Mouse (Mus musculus) neural tube, embryonic 13.5 days (tissue): ENCODE results near the gene Cd5. TPM values are rescaled to one million over a fixed set of nuclear protein-coding genes. Genes with fewer than 3 reads are reported as not detected.

ENCODE experiments used
- ATAC-seq: fragments of 200-750 bp; cut with Nextera tagmentation; 2 replicates; pipeline ENCODE4 v1.8.0; 2017; ENCODE audit warnings: low read depth, mild to moderate bottlenecking, moderate TSS enrichment, moderate library complexity
- H3K27ac ChIP-seq: fragments of 300-500 bp; sonication (generic); replicated peaks from 2 replicates; pipeline ENCODE4 v1.5.1; 2015; ENCODE audit warnings: moderate library complexity, mild to moderate bottlenecking, inconsistent platforms
- H3K27me3 ChIP-seq: fragments of 300-500 bp; sonication (generic); 2 replicates; pipeline ENCODE4 v1.6.1; 2015; ENCODE audit warnings: mild to moderate bottlenecking, inconsistent platforms
- H3K36me3 ChIP-seq: fragments of 300-500 bp; sonication (generic); 2 replicates; pipeline ENCODE4 v1.6.1; 2015; ENCODE audit warnings: mild to moderate bottlenecking, inconsistent platforms
- H3K4me1 ChIP-seq: fragments of 300-500 bp; sonication (generic); replicated peaks from 2 replicates; pipeline ENCODE4 v1.6.1; 2015; ENCODE audit warnings: inconsistent platforms
- H3K4me2 ChIP-seq: fragments of 300-500 bp; sonication (generic); 2 replicates; pipeline ENCODE4 v1.6.1; 2015; ENCODE audit warnings: inconsistent platforms, mild to moderate bottlenecking, moderate library complexity
- H3K4me3 ChIP-seq: fragments of 300-500 bp; sonication (generic); 2 replicates; pipeline ENCODE4 v1.5.1; 2015; ENCODE audit warnings: mild to moderate bottlenecking, inconsistent platforms
- H3K9ac ChIP-seq: fragments of 300-500 bp; sonication (generic); 2 replicates; pipeline ENCODE4 v1.6.1; 2015; ENCODE audit warnings: moderate library complexity, mild to moderate bottlenecking, inconsistent platforms
- H3K9me3 ChIP-seq: fragments of 300-500 bp; sonication (generic); 2 replicates; pipeline ENCODE4 v1.6.1; 2016; ENCODE audit warnings: inconsistent platforms
- WGBS: fragments of 180-500 bp; shearing (Covaris S2); methylation state at CpG from one replicate; pipeline ENCODE4 v1.1.7; 2015; 5-methylcytosine and 5-hydroxymethylcytosine counted together
- polyA plus RNA-seq: library from polyadenylated mRNA; unstranded; fragments of >200 nt; fragmentation: Nextera tagmentation; extraction: Ambion mirVana; gene quantifications from 2 replicates; pipeline ENCODE4 v1.2.1, GENCODE M21; 2015

The Cd5 gene
- polyA plus RNA-seq, 1 experiment from 2014 or later = 0.54 TPM

- H3K27me3 ChIP-seq = no peaks in the 10 kb centered on the region
- WGBS = 81% methylated on average over 3 of the region's 3 CpGs
- H3K4me2 ChIP-seq = no peak overlapping the region
- peaks cover 65% of the 10 kb centered on the region for H3K4me1 ChIP-seq
- no peak overlapping the region for H3K9ac ChIP-seq
- no peak for ATAC-seq
- no peaks in the 10 kb centered on the region for H3K36me3 ChIP-seq
- no peaks in the 10 kb centered on the region for H3K9me3 ChIP-seq
- H3K27ac ChIP-seq = no peak overlapping the region
- no peak overlapping the region for H3K4me3 ChIP-seq
Observed at GRCm38 (mm10) chr19:10691660-10692059, 47.1 kb downstream of the Cd5 start.

GRCm38 (mm10) chr19:10691121-10691520 is 47.7 kb downstream of the Cd5 start:
- no peak overlapping the region for H3K4me3 ChIP-seq
- H3K36me3 ChIP-seq = no peaks in the 10 kb centered on the region
- peak overlapping the region; percentile 81 for H3K4me2 ChIP-seq
- H3K27me3 ChIP-seq = no peaks in the 10 kb centered on the region
- H3K4me1 ChIP-seq = peaks cover 60% of the 10 kb centered on the region
- H3K9me3 ChIP-seq = no peaks in the 10 kb centered on the region
- H3K9ac ChIP-seq = 0 out of 2 replicates have a peak overlapping the region, but pooled peaks have one; percentile 85
- WGBS = 96% methylated on average over 4 of the region's 4 CpGs
- ATAC-seq = no peak
- no peak overlapping the region for H3K27ac ChIP-seq

- Histone ChIP-seq H3K9ac (peak overlapping the region; percentile 85), H3K27me3 (no peaks in the 10 kb centered on the region), H3K9me3 (no peaks in the 10 kb centered on the region), H3K4me2 (peak overlapping the region; percentile 81), H3K27ac (peak overlapping the region; percentile 97), H3K4me1 (peaks cover 52% of the 10 kb centered on the region), H3K36me3 (no peaks in the 10 kb centered on the region), H3K4me3 (peak overlapping the region; percentile 74)
- 86% methylated on average over 3 of the region's 3 CpGs for WGBS
- ATAC-seq = no peak
Observed at GRCm38 (mm10) chr19:10690336-10690735, 48.5 kb downstream of the Cd5 start.

GRCm38 (mm10) chr19:10689470-10690166 is 49.2 kb downstream of the Cd5 start:
- no peaks in the 10 kb centered on the region for H3K9me3 ChIP-seq
- H3K27me3 ChIP-seq = no peaks in the 10 kb centered on the region
- H3K4me2 ChIP-seq = peak overlapping the region; percentile 81
- peak overlapping the region; percentile 85 for H3K9ac ChIP-seq
- H3K4me1 ChIP-seq = peaks cover 47% of the 10 kb centered on the region
- no peaks in the 10 kb centered on the region for H3K36me3 ChIP-seq
- peak; percentile 3; the same call in 1 of the 2 replicates for ATAC-seq
- peak overlapping the region; percentile 74 for H3K4me3 ChIP-seq
- H3K27ac ChIP-seq = peak overlapping the region; percentile 97
- WGBS = 52% methylated on average over 5 of the region's 5 CpGs

- WGBS = under 1% methylated on average over 72 of the region's 74 CpGs
Observed at GRCm38 (mm10) chr19:10688537-10689352, 50.1 kb downstream of the Cd5 start, which contains the start of gene Vps37c. Vps37c (plus strand) TSS chr19:10688735.

GRCm38 (mm10) chr19:10685727-10686126 is 53.1 kb downstream of the Cd5 start:
- Histone ChIP-seq H3K36me3 (no peaks in the 10 kb centered on the region), H3K27me3 (no peaks in the 10 kb centered on the region), H3K27ac (no peak overlapping the region), H3K9ac (no peak overlapping the region), H3K9me3 (no peaks in the 10 kb centered on the region), H3K4me2 (no peak overlapping the region), H3K4me1 (peaks cover 25% of the 10 kb centered on the region), H3K4me3 (no peak overlapping the region)
- no peak for ATAC-seq
- WGBS = 86% methylated on average over 2 of the region's 2 CpGs

More at GRCm38 (mm10) chr19:10688537-10689352, 50.1 kb downstream of the Cd5 start, which contains the start of gene Vps37c:
- H3K4me2 ChIP-seq = peak within 1 kb of the TSS; percentile 81
- no peaks in the 10 kb centered on the region for H3K27me3 ChIP-seq
- peak within 1 kb of the TSS; percentile 85 for H3K9ac ChIP-seq
- H3K4me1 ChIP-seq = peaks cover 44% of the 10 kb centered on the region
- peak within 1 kb of the TSS; percentile 74 for H3K4me3 ChIP-seq
- ATAC-seq = peak; percentile 94
- H3K36me3 ChIP-seq = no peaks in the 10 kb centered on the region
- H3K27ac ChIP-seq = peak within 1 kb of the TSS; percentile 97
- no peaks in the 10 kb centered on the region for H3K9me3 ChIP-seq

GRCm38 (mm10) chr19:10685081-10685480 is 53.7 kb downstream of the Cd5 start:
- 88% methylated on average over 9 of the region's 9 CpGs for WGBS
- H3K36me3 ChIP-seq = no peaks in the 10 kb centered on the region
- ATAC-seq = no peak
- no peak overlapping the region for H3K27ac ChIP-seq
- H3K4me1 ChIP-seq = peaks cover 19% of the 10 kb centered on the region
- H3K27me3 ChIP-seq = no peaks in the 10 kb centered on the region
- H3K9me3 ChIP-seq = no peaks in the 10 kb centered on the region
- no peak overlapping the region for H3K9ac ChIP-seq
- H3K4me3 ChIP-seq = no peak overlapping the region
- no peak overlapping the region for H3K4me2 ChIP-seq

GRCm38 (mm10) chr19:10681571-10681970 is 57.2 kb downstream of the Cd5 start:
- no peak overlapping the region for H3K4me2 ChIP-seq
- no peak overlapping the region for H3K9ac ChIP-seq
- ATAC-seq = no peak
- no peaks in the 10 kb centered on the region for H3K9me3 ChIP-seq
- no peak overlapping the region for H3K4me3 ChIP-seq
- no peaks in the 10 kb centered on the region for H3K36me3 ChIP-seq
- peaks cover 5% of the 10 kb centered on the region; the same call in 1 of the 2 replicates for H3K4me1 ChIP-seq
- no peaks in the 10 kb centered on the region for H3K27me3 ChIP-seq
- WGBS = 81% methylated on average over 4 of the region's 4 CpGs
- H3K27ac ChIP-seq = no peak overlapping the region

- Histone ChIP-seq H3K4me3 (no peak overlapping the region), H3K9me3 (no peaks in the 10 kb centered on the region), H3K4me1 (peaks cover 5% of the 10 kb centered on the region; the same call in 1 of the 2 replicates), H3K4me2 (no peak overlapping the region), H3K27me3 (no peaks in the 10 kb centered on the region), H3K27ac (no peak overlapping the region), H3K36me3 (no peaks in the 10 kb centered on the region), H3K9ac (no peak overlapping the region)
- ATAC-seq = peak; percentile 34; the same call in 1 of the 2 replicates
- 68% methylated on average over 1 of the region's 1 CpGs for WGBS
Observed at GRCm38 (mm10) chr19:10678772-10679067, 60.1 kb downstream of the Cd5 start.

- no peak within 1 kb of the TSS for H3K27ac ChIP-seq
Observed at GRCm38 (mm10) chr19:10677915-10678771, 60.7 kb downstream of the Cd5 start, which contains the start of gene Pga5. Pga5 (minus strand) TSS chr19:10678071.

GRCm38 (mm10) chr19:10676656-10677055 is 62.1 kb downstream of the Cd5 start:
- no peaks in the 10 kb centered on the region for H3K9me3 ChIP-seq
- H3K27ac ChIP-seq = no peak overlapping the region
- H3K4me3 ChIP-seq = no peak overlapping the region
- H3K4me2 ChIP-seq = no peak overlapping the region
- ATAC-seq = no peak
- no peaks in the 10 kb centered on the region for H3K27me3 ChIP-seq
- H3K9ac ChIP-seq = no peak overlapping the region
- 80% methylated on average over 16 of the region's 16 CpGs for WGBS
- H3K36me3 ChIP-seq = no peaks in the 10 kb centered on the region
- H3K4me1 ChIP-seq = peaks cover 5% of the 10 kb centered on the region

More at GRCm38 (mm10) chr19:10677915-10678771, 60.7 kb downstream of the Cd5 start, which contains the start of gene Pga5:
- Histone ChIP-seq H3K4me1 (peaks cover 5% of the 10 kb centered on the region; the same call in 1 of the 2 replicates), H3K9me3 (no peaks in the 10 kb centered on the region), H3K36me3 (no peaks in the 10 kb centered on the region), H3K9ac (no peak within 1 kb of the TSS), H3K4me3 (no peak within 1 kb of the TSS), H3K4me2 (no peak within 1 kb of the TSS), H3K27me3 (no peaks in the 10 kb centered on the region)
- ATAC-seq = peak; percentile 76; the same call in 1 of the 2 replicates
- WGBS = 40% methylated on average over 6 of the region's 6 CpGs
